Mouse (Mus musculus): Measurements from ENCODE around the gene C5ar1.

DNA sequence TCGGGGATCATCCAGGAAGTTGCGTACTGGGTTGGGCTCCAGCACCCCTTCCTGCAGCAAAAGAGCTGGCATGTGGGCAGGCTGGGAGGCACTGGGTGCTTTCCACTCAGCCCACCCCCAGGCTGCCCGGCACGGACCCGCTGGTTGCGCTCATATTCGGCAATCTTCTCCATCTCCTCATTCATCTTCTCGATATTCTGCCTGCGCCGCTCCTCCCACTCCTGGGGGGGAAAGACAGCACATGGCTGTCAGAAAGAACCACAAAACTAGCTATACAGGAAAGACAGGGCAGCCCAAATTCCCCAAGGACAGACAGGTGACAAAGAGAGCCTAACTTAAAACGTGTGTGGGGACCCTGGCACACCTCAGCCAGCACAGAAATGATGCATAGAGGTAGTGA lies 21.4 kb upstream of the C5ar1 start:
- no peak for TF ChIP-seq CTCF (IDR thresholded peaks at IDR 0.05; ENCODE audit: insufficient read depth, low read length)
- no peak for TF ChIP-seq POLR2A (IDR thresholded peaks at IDR 0.05; ENCODE audit: borderline replicate concordance, extremely low read depth, low read depth, low read length)

All from lung, adult 2 months (tissue).